Mouse (Mus musculus) ES-Bruce4 (cell line): ENCODE measurements around the gene Olfr598. TPM values are rescaled to one million over a fixed set of nuclear protein-coding genes. Genes with fewer than 3 reads are reported as not detected.
"Not testable (repeated sequence)": the region's sequence is repeated elsewhere in the genome, so short reads cannot be mapped to it uniquely, and the experiment has no call there.

Source experiments
- H3K27ac ChIP-seq: 2 replicates; pipeline ENCODE4 v1.5.1; 2012; ENCODE audit warnings: low read length, inconsistent platforms; ENCODE audit not compliant: insufficient read depth
- H3K27me3 ChIP-seq: 2 replicates; pipeline ENCODE4 v1.6.1; 2012; ENCODE audit warnings: mild to moderate bottlenecking, low read length, inconsistent platforms; ENCODE audit not compliant: control insufficient read depth, poor library complexity, insufficient read depth, severe bottlenecking
- H3K36me3 ChIP-seq: 2 replicates; pipeline ENCODE4 v1.6.1; 2012; ENCODE audit warnings: inconsistent platforms, mild to moderate bottlenecking, low read length, moderate library complexity; ENCODE audit not compliant: control insufficient read depth, poor library complexity, insufficient read depth, severe bottlenecking
- H3K4me1 ChIP-seq: one replicate; pipeline ENCODE4 v1.8.1; 2011; ENCODE audit warnings: low read length; ENCODE audit not compliant: control insufficient read depth, insufficient read depth
- H3K4me3 ChIP-seq: 2 replicates; pipeline ENCODE4 v1.5.1; 2011; ENCODE audit warnings: low read depth, mild to moderate bottlenecking, low read length
- H3K9ac ChIP-seq: 2 replicates; pipeline ENCODE4 v1.6.1; 2012; ENCODE audit warnings: low read depth, mild to moderate bottlenecking, inconsistent platforms; ENCODE audit not compliant: poor library complexity, severe bottlenecking
- H3K9me3 ChIP-seq: replicated peaks from 2 replicates; pipeline ENCODE4 v1.6.1; 2012; ENCODE audit warnings: mild to moderate bottlenecking, low read length, inconsistent platforms; ENCODE audit not compliant: control insufficient read depth, poor library complexity, insufficient read depth, severe bottlenecking
- CTCF ChIP-seq: IDR thresholded peaks from one replicate; pipeline ENCODE4 v1.8.1; 2011; ENCODE audit warnings: low read depth, low read length
- EP300 ChIP-seq: IDR thresholded peaks from 2 replicates; pipeline ENCODE4 v1.6.1; 2011; ENCODE audit warnings: low read depth, low read length; ENCODE audit not compliant: insufficient read depth
- POLR2A ChIP-seq: IDR thresholded peaks from one replicate; pipeline ENCODE4 v1.8.1; 2011; ENCODE audit warnings: low read length; ENCODE audit not compliant: insufficient read depth
- polyA plus RNA-seq: library from polyadenylated mRNA; stranded (reverse); fragments of >200 nt; gene quantifications from 2 replicates; pipeline ENCODE4 v1.2.4, GENCODE M21; 2011; ENCODE audit warnings: low read depth; ENCODE audit not compliant: missing spikeins, insufficient read depth, insufficient read length

Gene Olfr598
- polyA plus RNA-seq = not detected in 2 replicates

DNA sequence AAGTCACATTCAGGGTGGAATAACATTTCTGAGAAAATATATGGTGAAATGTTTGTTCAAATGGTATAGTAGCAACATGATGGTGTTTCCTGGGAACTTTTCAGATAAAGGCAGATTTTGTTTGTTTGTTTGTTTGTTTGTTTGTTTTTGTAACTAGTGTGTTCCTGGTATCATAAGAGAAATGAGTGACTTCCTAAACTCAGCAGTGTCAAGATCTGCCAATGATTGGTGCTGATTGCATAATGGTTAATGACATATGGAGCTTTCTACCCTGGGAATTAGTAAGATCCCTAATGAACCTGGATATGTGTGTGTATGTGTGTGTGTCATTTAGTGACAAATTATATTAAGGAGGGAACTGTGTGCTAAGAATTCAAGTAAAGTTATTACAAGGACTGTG is at the start of gene Olfr598:
Gene Olfr598 (plus strand): TSS at position 301 of the 400 bp plus-strand sequence.
- H3K27ac ChIP-seq = no peak within 1 kb of the TSS
- no peak within 1 kb of the TSS for H3K4me3 ChIP-seq
- H3K9me3 ChIP-seq = no peaks in the 10 kb centered on the region
- H3K9ac ChIP-seq = no peak within 1 kb of the TSS
- H3K27me3 ChIP-seq = no peaks in the 10 kb centered on the region
- H3K4me1 ChIP-seq = no peaks in the 10 kb centered on the region
- H3K36me3 ChIP-seq = no peaks in the 10 kb centered on the region
- TF ChIP-seq POLR2A (no peak), EP300 (no peak), CTCF (no peak)

DNA sequence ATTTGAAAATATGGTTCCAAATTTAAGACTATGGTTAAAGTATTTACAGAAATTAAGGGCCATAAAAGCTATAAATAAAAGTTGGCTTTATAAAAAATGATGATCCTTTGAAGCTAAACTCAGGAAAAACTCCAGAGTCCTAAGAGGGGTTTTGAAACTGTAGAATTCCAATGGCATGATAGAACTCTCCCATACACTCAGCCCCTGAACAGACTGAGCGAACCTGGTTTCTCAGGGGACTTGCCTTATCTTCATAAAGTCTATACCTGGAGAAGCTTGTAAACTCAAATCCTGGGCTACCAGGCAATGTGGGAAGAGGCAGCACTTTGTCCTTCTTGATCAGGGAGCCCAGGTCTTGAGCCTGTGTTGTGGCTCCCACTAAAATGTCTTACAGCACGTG is 18.0 kb upstream of the Olfr598 start, which contains the start of gene Olfr596:
Gene Olfr596 (plus strand): TSS at position 301 of the 400 bp plus-strand sequence.
- H3K27ac ChIP-seq, H3K4me1 ChIP-seq, H3K9me3 ChIP-seq, H3K4me3 ChIP-seq, H3K27me3 ChIP-seq, H3K36me3 ChIP-seq, H3K9ac ChIP-seq: not testable (repeated sequence)

DNA sequence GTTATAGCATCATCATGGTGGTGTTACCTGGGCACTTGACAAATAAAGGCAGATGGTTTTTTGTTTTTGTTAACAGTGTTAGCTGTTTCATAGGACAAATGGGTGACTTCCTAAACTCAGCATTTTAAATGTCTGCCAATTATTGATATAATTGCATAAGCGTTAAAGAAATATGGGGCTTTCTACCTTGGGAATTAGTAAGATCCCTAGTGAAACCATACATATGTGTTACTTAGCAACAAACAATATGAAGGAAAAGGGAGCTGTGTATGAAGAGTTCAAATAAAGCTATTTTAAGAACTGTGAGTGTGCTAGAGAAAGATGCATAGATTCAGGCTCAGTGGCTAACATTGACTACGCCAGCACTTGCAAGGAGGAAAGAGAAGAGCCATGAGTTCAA is 7.4 kb upstream of the Olfr598 start, which contains the start of gene Olfr597:
Gene Olfr597 (plus strand): TSS at position 301 of the 400 bp plus-strand sequence.
- H3K36me3 ChIP-seq, H3K27me3 ChIP-seq, H3K4me1 ChIP-seq, H3K4me3 ChIP-seq, H3K9me3 ChIP-seq, H3K9ac ChIP-seq, H3K27ac ChIP-seq: not testable (repeated sequence)

DNA sequence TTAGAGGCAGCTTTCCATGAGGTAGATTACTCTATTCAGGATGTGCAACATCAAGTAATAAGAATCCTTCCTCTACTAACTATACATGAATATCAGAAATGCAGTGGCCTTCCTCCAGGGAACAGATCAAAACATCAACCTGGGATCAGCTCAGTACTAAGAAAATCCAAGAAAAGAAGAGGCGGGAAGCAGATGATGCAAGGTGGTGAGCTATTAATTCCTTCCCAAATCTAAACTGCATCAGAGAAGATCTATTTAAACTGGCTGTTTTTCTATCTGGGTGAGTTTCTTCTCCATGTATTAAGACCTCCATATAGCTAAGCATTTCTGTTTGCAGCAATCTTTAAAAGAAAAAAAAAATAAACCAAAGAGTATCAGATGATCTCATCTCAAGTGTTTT is 12.2 kb downstream of the Olfr598 start, which contains the start of gene Olfr599:
Gene Olfr599 (plus strand): TSS at position 301 of the 400 bp plus-strand sequence.
- Histone ChIP-seq H3K27ac (no peak within 1 kb of the TSS), H3K9me3 (no peaks in the 10 kb centered on the region), H3K36me3 (no peaks in the 10 kb centered on the region), H3K9ac (no peak within 1 kb of the TSS), H3K27me3 (no peaks in the 10 kb centered on the region), H3K4me1 (no peaks in the 10 kb centered on the region), H3K4me3 (no peak within 1 kb of the TSS)
- TF ChIP-seq CTCF (no peak), EP300 (no peak), POLR2A (no peak)

DNA sequence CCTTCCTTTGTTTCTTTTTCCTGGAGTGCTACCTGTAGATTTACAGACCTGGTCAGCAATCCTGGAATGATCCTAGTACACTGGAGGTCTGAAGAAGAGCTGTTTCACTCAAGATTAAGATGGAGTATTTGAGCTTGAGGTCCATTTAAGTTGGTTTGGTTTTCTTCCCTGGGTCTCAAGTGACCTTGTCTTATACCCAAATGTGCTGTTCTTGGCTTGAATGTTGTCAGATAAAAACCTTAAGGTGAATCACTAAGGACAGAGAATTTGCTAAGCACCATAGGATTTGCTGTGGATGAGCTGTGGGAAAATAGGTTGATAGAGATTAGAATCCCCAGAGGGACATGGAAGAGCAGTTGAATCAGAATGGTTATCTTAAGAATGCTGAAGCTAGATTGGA is 26.2 kb downstream of the Olfr598 start, which contains the start of gene Olfr600:
Gene Olfr600 (minus strand): TSS at position 101 of the 400 bp plus-strand sequence.
- TF ChIP-seq POLR2A = no peak
- TF ChIP-seq CTCF = no peak
- TF ChIP-seq EP300 = no peak
- H3K27me3 ChIP-seq = no peaks in the 10 kb centered on the region
- no peak within 1 kb of the TSS for H3K9ac ChIP-seq
- no peaks in the 10 kb centered on the region for H3K36me3 ChIP-seq
- H3K9me3 ChIP-seq = no peaks in the 10 kb centered on the region
- H3K27ac ChIP-seq = no peak within 1 kb of the TSS
- H3K4me3 ChIP-seq = no peak within 1 kb of the TSS
- H3K4me1 ChIP-seq = no peaks in the 10 kb centered on the region

DNA sequence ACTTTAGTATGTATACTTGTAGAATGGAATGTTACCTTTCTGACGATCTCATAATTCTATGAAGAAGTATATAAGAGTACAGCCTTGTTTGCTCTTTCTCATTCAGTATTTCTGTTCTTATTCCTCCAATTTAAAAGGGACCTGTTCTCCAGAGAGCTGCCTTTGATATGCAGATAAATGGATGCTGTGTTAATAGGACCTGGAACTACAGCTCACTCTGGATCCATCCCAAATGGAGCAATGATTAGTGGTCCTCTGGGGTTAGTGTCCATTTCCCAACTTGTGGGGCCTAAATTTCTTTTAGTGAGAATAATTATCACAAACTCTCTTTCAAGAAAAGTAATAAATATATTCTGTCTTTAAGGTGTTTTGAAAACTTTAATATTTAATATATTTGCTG is 39.2 kb downstream of the Olfr598 start, which contains the start of gene Olfr601:
Gene Olfr601 (minus strand): TSS at position 101 of the 400 bp plus-strand sequence.
- Histone ChIP-seq H3K4me1 (no peaks in the 10 kb centered on the region), H3K4me3 (no peak within 1 kb of the TSS), H3K27ac (no peak within 1 kb of the TSS), H3K36me3 (no peaks in the 10 kb centered on the region), H3K9me3 (no peaks in the 10 kb centered on the region), H3K27me3 (no peaks in the 10 kb centered on the region), H3K9ac (no peak within 1 kb of the TSS)
- TF ChIP-seq POLR2A (no peak), EP300 (no peak), CTCF (no peak)

Other genes with a start within 250 kb of the Olfr598 start
- gene Olfr584, start 241.7 kb upstream of the Olfr598 start, polyA plus RNA-seq = not detected in 2 replicates
- gene Olfr585, start 225.8 kb upstream of the Olfr598 start, polyA plus RNA-seq = not detected in 2 replicates
- gene Olfr586, start 197.9 kb upstream of the Olfr598 start, polyA plus RNA-seq = not detected in 2 replicates
- not detected in 2 replicates for gene Olfr588-ps1, start 182.7 kb upstream of the Olfr598 start, polyA plus RNA-seq
- not detected in 2 replicates for gene Olfr589, start 167.2 kb upstream of the Olfr598 start, polyA plus RNA-seq
- gene Olfr591, start 145.2 kb upstream of the Olfr598 start, polyA plus RNA-seq = not detected in 2 replicates
- not detected in 2 replicates for gene Olfr592, start 138.8 kb upstream of the Olfr598 start, polyA plus RNA-seq
- gene Olfr593, start 111.7 kb upstream of the Olfr598 start, polyA plus RNA-seq = not detected in 2 replicates
- gene Olfr594, start 106.6 kb upstream of the Olfr598 start, polyA plus RNA-seq = not detected in 2 replicates
- not detected in 2 replicates for gene Usp17ld, start 71.1 kb upstream of the Olfr598 start, polyA plus RNA-seq
- not detected in 2 replicates for gene Olfr596, start 17.9 kb upstream of the Olfr598 start, polyA plus RNA-seq
- not detected in 2 replicates for gene Olfr597, start 7.3 kb upstream of the Olfr598 start, polyA plus RNA-seq
- not detected in 2 replicates for gene Olfr599, start 12.3 kb downstream of the Olfr598 start, polyA plus RNA-seq
- not detected in 2 replicates for gene Olfr600, start 26.1 kb downstream of the Olfr598 start, polyA plus RNA-seq
- not detected in 2 replicates for gene Olfr601, start 39.1 kb downstream of the Olfr598 start, polyA plus RNA-seq
- not detected in 2 replicates for gene Olfr603, start 62.6 kb downstream of the Olfr598 start, polyA plus RNA-seq
- not detected in 2 replicates for gene Usp17lc, start 91.5 kb downstream of the Olfr598 start, polyA plus RNA-seq
- gene Olfr605, start 121.9 kb downstream of the Olfr598 start, polyA plus RNA-seq = not detected in 2 replicates
- not detected in 2 replicates for gene Olfr606, start 125.5 kb downstream of the Olfr598 start, polyA plus RNA-seq
- gene Olfr607, start 140.6 kb downstream of the Olfr598 start, polyA plus RNA-seq = 0.13 TPM in 1 of 2 replicates, not detected in the other
- gene Olfr608, start 146.3 kb downstream of the Olfr598 start, polyA plus RNA-seq = not detected in 2 replicates
- not detected in 2 replicates for gene Olfr609, start 174.5 kb downstream of the Olfr598 start, polyA plus RNA-seq
- gene Olfr610, start 188.6 kb downstream of the Olfr598 start, polyA plus RNA-seq = not detected in 2 replicates
- gene Olfr611, start 197.3 kb downstream of the Olfr598 start, polyA plus RNA-seq = not detected in 2 replicates
- not detected in 2 replicates for gene Olfr612, start 219.1 kb downstream of the Olfr598 start, polyA plus RNA-seq
- not detected in 2 replicates for gene Olfr613, start 224.5 kb downstream of the Olfr598 start, polyA plus RNA-seq
- not detected in 2 replicates for gene Olfr615, start 232.5 kb downstream of the Olfr598 start, polyA plus RNA-seq
- gene Olfr616, start 245.6 kb downstream of the Olfr598 start, polyA plus RNA-seq = not detected in 2 replicates
- gene Olfr617, start 249.5 kb downstream of the Olfr598 start, polyA plus RNA-seq = not detected in 2 replicates